Mouse (Mus musculus) gastrocnemius, postnatal 10 days (tissue): Measurements from ENCODE around the gene Itsn1. TPM values are rescaled to one million over a fixed set of nuclear protein-coding genes. Genes with fewer than 3 reads are reported as not detected.

ENCODE experiments used
- DNase-seq: peaks from one replicate; pipeline ENCODE4 v3.0.0; 2021; ENCODE audit warnings: mixed read lengths
- long read RNA-seq, 2 experiments: library from polyadenylated mRNA; stranded (forward); transcript quantifications; one replicate each; pipeline ENCODE4 v2.0.0; 2021
- total RNA-seq, 2 experiments: library from RNA; stranded (reverse); gene quantifications; 2 replicates each; pipeline ENCODE4 v1.2.3; 2021

The Itsn1 gene
- 10 to 100 TPM; 60.2 to 81.2 TPM for total RNA-seq
- long read RNA-seq, experiment 1, full-length matches to known transcripts = 30 of 58 reads
- long read RNA-seq, experiment 1, partial matches to known transcripts = 12 of 58 reads
- long read RNA-seq, experiment 1, other reads (novel, unspliced or antisense) = 16 of 58 reads
- long read RNA-seq, experiment 2, full-length matches to known transcripts = 32 of 67 reads
- long read RNA-seq, experiment 2, partial matches to known transcripts = 15 of 67 reads
- long read RNA-seq, experiment 2, other reads (novel, unspliced or antisense) = 20 of 67 reads

DNA sequence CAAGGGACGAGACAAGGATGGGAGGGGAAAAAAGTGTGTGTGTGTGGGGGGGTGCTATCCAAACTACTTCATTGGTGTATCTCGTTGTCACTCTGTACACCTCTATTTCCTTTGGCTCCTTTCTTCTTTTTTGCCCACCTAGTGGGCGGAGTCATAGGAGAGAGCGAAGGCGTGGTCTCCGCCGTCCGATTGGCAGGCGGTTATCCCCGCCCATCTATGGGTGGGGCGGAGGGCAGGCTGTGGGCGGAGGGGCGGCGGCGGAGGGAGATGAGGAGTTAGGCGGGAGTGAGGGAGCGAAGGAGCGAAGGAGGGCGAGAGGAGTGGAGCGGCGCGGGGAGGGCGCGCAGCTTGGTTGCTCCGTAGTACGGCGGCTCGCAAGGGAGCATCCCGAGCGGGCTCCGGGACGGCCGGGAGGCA, at the start of gene Itsn1:
Gene Itsn1 (plus strand): TSS at position 216 of the 417 bp plus-strand sequence.
- DNase-seq = peak; percentile 96

DNA sequence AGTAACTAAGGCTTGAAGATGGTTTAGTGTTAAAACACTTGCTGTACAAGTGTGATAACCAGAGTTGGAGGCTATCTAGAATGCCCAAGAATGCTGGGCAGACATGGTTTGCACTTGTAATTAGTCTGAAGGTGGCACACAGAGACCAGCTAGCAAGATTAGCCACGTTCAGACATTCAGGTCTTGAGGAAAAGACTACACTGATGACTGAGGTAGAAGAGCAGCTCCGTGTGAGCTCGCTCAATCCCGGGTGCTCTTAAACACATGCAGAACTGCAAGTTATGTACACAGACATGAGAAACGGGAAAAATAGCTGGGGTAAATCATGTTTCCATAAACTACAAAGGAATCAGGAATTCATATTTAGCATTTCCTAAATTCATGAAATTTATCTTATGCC, 48.4 kb upstream of the Itsn1 start:
- DNase-seq = no peak

DNA sequence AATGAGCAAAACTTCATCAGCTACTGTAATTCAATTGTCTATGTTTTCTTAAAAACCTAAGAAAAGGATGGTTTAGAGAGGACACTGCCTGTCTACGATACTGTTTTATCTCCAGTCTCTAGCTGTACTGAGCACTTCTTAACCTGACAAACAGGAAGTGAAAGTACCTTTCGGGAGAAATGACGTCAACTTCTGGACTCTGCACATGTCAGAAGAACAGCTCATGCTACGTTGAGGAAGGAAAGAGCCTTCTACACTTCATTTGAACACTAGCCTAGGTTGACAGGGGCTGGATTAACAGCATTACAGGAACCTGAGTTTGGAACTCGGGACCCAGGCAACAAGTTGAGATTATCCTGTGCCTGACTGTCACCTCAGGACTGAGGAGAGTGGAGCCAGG, 43.6 kb upstream of the Itsn1 start:
- DNase-seq = no peak

DNA sequence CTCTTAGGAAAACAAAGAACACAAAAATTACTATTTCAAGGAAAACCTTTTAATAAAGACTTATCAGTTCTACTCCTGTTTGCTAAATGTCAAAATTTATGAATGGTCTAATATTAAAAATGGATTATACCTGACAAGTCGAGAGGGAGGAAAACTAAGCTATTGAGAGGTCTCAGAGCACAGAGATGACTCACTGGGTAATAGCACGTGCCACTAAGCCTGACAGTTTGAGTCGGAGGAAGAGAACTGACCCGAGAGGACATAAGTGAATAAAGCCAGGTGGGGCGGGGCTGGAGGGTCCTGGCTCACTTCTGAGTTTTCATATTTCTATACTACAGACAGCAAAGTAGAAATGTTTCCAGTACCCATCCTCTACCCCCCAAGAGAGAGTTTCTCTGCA, 42.7 kb upstream of the Itsn1 start:
- DNase-seq = no peak

DNA sequence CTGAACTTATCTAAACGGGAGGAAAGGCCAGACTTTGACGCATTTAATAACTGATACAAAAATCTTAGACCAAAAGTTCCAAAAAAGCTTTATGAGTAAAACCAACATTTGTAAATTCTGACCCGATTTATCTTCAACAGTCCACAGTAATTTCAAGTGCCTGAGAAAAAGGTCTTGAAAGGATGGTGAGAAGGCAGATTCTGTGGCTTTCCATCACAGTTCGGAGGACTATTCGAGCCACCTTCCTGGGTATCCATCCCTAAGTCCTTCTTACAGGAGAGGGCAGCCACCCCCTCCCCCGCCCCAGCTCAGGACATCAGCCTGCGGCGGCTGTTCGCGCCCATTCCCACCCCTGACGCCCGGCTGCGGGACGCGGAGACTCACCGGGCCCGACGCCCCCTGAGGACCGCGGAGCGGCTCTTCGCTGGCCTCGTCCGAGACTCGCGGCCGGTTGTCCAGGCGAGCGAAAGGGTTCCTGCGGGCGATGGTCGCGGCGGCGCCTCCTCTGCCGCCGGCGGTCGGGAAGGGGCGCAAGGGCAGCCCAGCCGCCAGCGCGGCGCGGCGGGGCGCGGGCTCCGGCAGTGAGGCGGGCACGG, 41.0 kb upstream of the Itsn1 start:
- no peak for DNase-seq

DNA sequence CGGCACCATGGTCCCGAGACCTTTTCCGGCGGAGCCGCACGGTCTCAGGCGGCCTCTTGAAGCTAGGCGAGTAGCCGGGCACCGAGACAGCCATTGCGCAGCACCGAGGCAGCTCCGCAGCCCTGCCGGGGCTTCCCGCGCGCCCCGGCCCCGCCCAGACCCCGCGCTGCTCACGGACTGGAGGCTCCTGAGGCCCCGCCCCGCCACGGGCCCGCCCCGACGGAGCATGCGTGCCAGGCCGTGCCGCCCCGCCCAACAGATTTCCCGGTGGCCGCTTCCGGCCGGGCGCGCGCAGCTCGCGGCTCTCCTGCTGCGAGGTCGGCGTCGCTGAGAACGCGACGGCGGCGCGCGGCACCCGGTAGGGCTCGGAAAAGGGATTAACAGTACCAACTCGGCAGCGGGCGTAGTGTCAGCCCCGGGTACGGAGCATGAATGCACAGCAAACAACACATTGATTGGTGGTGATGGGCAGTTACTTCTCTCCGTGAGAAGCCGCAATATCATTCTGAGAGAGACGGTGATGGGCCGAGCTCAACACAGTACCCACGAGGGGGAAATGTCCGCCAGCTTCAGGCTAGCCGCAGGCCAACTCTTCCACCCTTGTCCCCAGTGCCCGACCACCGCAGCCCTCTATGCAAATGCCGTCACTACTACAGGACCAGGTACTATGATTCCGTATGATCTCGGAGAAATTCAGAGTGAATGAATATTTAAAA, 40.3 kb upstream of the Itsn1 start, which contains the start of gene Donson:
Gene Donson (minus strand): TSS at position 152 of the 716 bp plus-strand sequence.
- DNase-seq = peak; percentile 97

DNA sequence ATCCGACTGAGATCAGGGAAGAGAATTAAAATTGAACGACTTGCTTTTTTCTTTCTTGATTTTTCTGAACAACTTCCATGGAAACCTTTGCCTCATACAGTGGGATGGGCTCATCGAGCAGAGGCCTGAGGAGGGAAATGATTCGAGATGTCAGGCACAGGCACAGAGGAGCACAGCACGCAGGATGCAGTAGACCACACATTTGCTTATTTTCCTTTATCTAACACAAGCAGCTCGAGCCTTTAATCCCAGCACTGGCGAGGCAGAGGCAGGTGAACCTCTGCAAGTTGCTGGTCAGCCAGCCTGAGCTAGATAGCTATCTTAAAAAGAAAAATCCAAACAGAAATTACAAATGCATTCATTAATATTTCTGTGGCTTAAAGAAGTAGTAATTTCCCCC, 39.3 kb upstream of the Itsn1 start:
- no peak for DNase-seq

DNA sequence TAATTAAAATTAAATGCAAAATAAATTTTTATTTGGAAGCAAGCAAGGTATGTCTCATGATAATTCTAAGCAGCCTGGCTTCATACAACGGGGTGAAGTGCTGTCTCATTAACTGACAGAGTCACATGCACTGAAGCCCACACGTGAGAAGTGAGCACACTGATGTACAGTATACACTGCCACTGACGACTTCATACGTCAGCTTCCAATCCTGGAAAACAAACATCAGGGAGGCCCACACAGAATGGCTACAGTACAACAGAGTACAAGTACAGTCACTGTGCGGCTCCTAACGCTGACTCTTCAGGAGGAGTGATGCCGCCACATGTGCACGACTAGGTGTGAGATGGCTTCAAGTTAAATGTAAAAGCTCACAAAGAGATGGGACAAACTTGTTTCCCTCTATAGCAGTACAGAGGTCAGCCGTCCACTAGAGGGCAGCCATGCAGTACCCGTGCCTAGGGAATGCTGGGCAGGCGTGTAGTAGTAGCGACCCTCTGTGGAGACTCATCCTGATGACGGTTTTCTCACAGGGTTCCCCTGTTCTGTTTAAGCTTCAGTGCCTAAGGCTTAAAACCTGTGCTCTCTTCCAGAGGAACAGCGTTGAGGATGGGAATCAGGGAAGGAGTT, 34.5 kb upstream of the Itsn1 start:
- peak; percentile 83 for DNase-seq

DNA sequence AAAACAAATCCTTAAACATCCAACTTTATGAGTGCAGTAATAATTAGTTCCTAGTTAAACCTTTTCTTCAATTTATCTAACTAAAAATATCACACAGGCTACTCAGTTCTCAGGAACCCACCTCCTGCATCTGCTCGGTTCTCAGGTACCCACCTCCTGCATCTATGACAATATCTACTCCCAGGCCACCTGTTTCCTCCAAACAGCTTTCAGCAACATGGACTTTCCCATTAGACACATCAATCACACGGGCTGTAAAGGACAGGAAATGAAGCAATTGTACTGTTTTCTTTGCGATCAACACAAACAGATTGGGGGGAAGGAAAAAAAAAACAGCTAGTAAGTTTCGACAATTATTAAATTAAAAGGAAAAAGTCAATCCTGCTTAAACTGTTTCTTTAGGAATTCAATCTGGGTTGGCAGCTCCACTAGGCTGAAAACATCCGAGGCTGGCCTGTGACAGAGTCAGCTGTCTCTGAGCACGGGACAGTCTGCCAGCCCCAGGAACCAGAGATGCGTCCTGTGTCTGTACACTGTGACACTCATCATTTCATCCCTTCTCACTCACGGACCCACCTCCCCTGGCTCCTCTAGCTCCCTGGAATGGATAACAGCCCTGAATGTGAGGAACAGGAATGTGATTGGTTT, 33.8 kb upstream of the Itsn1 start:
- peak; percentile 26 for DNase-seq

DNA sequence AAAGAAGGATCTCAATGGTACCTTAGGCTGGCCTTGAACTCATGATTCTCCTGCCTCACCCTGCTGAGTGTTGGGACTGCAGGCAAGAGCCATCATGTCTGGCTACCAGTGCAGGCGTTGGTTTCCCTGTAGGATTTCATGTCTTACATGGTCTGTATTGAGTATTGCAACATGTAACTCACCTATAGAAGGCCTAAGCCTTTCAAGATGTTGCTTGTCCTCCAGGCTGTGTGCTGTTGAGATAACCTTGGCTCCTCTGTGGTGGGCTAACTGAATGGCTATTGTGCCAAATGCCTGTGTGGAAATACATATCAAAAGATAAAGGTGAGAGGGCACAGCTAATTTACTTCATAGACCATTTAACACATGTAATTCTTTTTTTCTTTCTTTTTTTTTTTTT, 30.1 kb upstream of the Itsn1 start:
- DNase-seq = no peak

DNA sequence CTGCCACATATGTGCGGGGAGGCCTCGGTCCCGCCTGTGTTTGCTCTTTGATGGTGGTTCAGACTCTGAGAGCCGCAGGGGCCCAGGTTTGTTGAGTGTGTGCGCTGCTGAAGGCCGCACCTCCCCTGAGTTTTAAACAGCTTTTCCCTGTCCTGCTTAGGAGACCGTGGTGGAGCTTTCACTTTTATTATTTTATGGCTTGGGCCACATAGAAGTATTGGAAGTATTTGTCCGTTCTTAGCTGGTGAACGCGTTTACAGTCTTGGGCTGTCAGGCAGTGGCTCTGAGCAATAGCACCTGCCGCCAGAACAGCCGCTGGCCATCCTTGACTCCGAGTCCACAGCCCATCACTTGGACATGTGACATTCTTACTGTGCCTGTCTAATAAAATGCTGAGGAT, 27.2 kb upstream of the Itsn1 start:
- DNase-seq = no peak

DNA sequence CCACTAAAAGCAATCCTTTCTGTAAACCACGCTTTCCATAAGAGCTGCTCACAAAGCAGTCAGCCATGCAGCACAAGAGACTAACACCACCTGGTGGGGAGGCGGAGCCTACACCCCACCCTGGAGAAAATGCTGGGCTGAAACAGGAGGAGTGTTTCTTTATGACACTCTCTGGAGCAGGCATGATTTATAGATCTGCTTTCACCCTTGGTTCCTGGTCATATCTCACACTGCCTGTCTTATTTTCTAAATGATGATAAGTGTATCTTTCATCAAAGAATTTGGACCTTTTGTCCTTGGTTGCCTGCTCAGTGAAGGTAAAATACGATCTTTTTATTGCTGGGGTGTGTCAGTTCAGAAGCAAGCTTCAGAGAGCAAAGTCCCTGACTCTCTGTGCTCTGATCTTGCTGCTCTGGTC, 26.3 kb upstream of the Itsn1 start:
- no peak for DNase-seq

DNA sequence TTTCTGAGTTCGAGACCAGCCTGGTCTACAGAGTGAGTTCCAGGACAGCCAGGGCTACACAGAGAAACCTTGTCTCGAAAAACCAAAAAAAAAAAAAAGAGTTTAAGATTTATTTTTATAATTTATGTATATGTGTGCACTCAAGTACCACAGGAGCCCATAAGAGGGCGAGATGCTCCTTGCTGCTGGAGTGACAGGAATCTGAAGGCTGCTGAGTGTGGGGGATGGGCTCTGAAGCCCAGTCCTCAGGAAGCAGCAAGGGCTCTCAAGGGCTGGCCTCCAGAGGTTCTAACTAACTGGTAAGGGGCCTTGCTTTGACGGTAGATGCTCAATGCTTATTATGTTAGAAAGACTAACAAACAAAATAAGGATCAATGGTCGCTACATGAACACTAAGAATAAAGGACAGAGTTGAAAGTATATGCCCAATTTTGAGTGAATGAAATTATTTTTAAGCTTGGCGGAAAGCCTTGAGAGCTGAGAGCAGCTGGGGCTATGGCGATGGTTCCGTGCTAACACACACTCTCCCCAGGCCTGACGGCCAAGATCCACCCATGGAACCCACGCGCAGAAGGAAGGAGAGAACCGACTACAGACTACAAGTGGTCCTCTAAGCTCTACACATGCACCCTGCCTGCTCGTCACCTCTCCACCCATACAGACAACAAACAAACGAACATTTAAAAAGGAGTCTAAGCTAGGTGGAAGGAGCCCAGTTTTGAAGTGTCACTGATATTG, 24.3 kb upstream of the Itsn1 start:
- no peak for DNase-seq

DNA sequence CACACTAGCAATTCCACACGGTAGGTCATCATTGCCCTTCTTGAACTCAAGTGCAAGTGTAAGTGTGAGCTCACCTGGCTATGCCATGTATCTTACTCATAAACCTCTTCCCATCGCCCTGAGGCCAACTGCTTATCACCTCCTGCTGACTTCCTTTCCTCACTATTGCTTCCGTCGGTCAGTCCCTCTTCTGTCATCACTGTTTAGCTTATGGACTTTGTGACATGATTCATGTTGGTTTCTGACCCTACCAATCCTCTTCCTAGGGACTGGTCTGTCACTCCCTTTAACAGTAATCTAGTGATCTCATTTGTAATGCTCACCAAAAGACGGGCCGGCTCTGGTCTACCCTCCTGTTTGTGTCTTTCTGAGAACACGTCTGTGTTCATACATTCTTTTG, 18.8 kb upstream of the Itsn1 start:
- DNase-seq = no peak

DNA sequence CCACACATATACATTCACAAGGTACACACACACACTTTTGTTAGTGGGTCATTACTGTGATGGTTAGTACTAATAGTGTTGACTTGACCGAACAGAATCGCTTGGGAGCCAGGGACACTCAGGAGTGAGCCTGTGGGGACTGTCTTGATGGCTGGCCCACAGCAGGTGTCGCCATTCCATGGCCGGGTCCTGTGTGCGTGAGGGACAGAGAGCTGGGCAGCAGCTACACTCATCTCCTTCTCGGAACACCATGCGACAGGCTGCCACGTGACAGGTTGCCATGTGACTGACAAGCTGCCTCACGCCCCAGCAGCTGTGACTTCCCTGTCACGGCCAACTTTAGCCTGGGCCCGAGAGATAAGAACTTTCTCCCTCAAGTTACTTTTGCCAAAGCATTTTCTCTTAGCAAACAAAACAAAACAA, 12.1 kb upstream of the Itsn1 start:
- peak; percentile 13 for DNase-seq

DNA sequence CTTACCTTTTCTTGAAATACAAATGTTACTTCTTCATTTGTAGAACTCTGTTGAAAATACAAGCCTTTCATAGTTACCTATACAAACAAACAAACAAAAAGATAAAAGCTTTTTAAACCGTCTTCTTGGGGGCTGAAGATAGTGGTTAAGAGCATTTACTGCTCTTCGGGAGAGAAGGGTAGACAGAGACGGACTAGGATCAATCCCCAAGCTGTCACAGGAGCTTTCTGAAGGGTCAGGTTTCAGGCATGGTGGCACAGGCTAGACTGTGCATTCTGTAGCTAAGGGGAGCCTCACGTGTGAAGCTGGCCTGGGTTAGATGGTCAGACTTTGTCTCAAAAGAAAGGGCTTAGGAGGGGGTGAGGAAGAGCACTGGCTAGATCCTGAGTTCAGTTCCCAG, 11.7 kb upstream of the Itsn1 start:
- no peak for DNase-seq

DNA sequence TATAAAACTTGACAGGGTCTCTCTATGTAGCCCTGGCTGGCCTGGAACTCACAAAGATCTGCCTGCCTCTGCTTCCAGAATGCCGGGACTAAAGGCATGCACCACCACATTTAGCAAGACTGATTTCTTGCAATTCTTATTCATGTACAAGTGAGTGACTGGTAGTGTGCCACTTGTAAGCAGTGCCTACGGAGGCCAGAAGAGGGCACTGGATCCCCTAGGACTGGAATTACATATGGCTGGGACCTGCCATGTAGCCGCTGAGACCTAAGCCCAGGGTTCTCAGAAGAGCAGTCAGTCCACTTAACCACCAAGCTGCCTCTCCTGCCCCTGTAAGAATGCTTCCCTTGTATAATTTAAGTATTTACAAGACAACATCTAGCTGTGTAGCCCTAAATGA, 4.8 kb upstream of the Itsn1 start:
- DNase-seq = peak; percentile 38

DNA sequence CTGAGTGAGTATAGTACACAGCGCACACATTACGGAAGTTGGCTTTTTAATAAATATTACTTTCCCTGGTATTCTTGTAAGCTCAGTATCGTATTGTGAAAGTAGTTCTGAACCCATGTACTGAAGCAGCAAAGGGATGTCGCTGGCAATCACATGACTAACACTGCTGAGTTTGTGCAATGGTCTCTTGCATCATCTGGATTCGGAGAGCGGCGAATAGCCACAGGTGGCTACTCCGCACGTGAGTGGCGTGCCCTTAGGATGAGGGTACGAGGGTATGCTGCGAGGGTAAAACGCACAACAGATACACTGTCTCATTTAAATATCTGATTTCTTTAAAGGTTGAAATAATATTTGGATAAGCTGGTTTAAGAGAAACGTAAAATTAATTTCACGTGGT, 1.6 kb upstream of the Itsn1 start:
- DNase-seq = no peak

DNA sequence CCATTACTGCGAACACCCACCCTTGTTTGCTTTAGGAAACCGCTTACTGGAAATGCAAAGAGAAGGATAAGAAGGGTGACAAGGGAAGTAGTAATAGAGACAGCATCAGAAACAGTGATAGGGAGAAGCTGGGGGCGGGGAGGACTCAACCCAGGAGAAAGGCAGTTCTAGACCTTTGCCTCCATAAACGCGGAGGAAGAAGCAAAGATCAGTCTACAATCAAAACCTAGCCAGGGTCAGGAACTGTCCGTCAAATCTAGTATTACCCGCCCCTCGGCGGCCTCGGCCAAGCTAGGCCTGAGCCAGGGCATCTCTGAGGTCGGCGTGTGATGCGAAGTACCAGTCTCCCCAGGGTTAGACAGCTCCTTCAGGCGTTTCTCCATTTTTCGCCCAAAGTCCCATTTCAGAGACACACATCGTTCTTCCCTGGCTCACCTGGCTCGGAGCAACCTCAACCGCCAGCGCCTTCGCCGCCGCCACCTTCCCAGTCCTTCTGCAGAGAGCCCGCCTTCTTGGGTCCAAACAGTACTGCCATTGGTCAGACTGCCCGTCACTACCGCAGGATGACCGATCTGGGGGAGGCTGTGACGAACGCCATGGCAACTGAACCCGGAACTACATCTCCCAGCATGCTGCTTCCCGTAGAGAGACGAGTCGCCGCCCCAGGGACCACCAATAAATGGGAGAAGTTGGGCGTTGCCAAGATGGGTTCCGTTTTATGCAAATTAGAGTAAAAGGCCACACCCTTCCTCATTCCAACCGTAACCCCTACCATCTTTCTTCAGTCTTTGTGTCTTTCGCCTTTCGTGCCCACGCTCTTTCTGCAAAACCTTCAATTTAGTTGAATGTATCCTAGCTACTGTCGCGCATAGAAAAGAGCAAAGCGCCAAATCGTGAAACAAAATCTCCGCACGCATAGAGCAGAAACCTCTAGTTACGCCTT, 687 bp upstream of the Itsn1 start, which contains the start of gene Cryzl1:
Gene Cryzl1 (minus strand): TSS at position 853 of the 943 bp plus-strand sequence.
- DNase-seq = peak; percentile 95

DNA sequence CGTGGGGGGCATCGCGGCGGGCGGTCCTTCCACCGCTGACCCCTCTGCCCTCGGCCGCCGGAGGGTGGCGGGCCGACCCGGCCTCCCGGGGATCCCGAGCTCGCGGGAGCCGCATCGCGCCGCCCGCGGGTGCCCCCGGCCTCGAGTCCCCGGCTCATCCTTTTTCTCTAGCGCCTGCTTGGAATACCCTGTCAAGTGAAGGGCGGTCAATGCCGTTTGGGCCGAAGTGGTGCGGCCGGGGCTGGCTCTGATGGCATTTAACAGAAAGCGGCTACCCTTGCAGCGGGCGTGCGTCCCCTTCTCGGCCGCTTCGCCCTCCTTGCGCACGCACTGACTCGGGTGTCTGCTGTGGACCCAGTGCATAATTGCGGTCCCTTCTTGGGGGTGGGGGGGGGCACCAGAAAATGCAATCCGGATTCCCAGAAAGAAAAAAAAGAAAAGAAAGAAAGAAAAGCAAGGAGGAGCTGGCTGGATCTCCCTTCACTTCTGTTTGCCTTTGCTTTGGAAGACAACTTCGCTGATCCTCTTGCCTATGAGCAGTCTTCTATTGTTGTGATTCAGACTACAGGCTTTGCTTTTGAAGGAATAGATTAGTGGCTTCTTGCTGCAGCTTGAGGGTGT, 850 bp downstream of the Itsn1 start:
- peak; percentile 59 for DNase-seq
